Mouse (Mus musculus): ENCODE results near the gene Serp1.

DNA sequence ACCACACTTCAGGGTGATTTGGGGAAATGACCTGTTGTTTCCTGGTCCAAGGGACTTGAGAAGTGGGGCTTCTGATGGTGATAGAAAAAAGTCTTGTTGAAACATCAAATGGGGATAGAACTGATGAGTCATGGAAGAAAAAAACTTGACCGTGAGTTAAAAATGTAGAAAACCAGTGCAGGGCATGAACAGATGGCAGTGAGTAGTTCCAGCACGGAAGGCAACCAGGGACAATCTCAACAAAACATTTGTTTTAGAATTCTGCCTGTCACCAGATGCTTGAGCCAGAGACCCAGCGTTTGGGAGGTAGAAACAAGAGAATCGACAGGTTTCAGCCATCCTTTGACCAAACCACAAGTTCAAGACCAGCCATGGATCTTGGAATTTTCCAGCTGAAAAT, 32.1 kb downstream of the Serp1 start:
- TF ChIP-seq CTCF (IDR thresholded peaks at IDR 0.05; ENCODE audit: low read depth) (no peak), EP300 (optimal IDR thresholded peaks at IDR 0.05) (no peak)
